Mouse (Mus musculus) A20 (cell line): ENCODE data around the gene Nucb1.
"Not testable (repeated sequence)": the region's sequence is repeated elsewhere in the genome, so short reads cannot be mapped to it uniquely, and the experiment has no call there.

ENCODE experiments used
- DNase-seq: peaks from one replicate; pipeline ENCODE4 v3.0.0-alpha.2; 2011; ENCODE audit warnings: low read depth, low spot score

Nucb1 gene

GRCm38 (mm10) chr7:45509912-45510787 lies at the start of gene Nucb1:
Gene Nucb1 (minus strand): TSS chr7:45510406.
- peak; percentile 92 for DNase-seq

- no peak for DNase-seq
These were observed 48.7 kb upstream of the Nucb1 start for GRCm38 (mm10) chr7:45558907-45559306.

GRCm38 (mm10) chr7:45555787-45556186 lies 45.6 kb upstream of the Nucb1 start:
- peak; percentile 84 for DNase-seq

- DNase-seq, result no peak
These were observed 44.5 kb upstream of the Nucb1 start, which contains the start of gene Hsd17b14 for GRCm38 (mm10) chr7:45554744-45555143. Gene Hsd17b14 (plus strand): TSS chr7:45554893.

- no peak for DNase-seq
These were observed 43.8 kb upstream of the Nucb1 start for GRCm38 (mm10) chr7:45553990-45554389.

GRCm38 (mm10) chr7:45553519-45553918 lies 43.3 kb upstream of the Nucb1 start:
- no peak for DNase-seq

- no peak for DNase-seq
These were observed 41.3 kb upstream of the Nucb1 start for GRCm38 (mm10) chr7:45551512-45551883.

- no peak for DNase-seq
These were observed 40.8 kb upstream of the Nucb1 start for GRCm38 (mm10) chr7:45550821-45551511.

GRCm38 (mm10) chr7:45549641-45550436 lies 39.6 kb upstream of the Nucb1 start:
- no peak for DNase-seq

GRCm38 (mm10) chr7:45544525-45544924 lies 34.3 kb upstream of the Nucb1 start:
- DNase-seq, result no peak

GRCm38 (mm10) chr7:45540213-45540612 lies 30.0 kb upstream of the Nucb1 start:
- DNase-seq, result no peak

GRCm38 (mm10) chr7:45539095-45539494 lies 28.9 kb upstream of the Nucb1 start:
- DNase-seq, result no peak

- no peak for DNase-seq
These were observed 28.2 kb upstream of the Nucb1 start for GRCm38 (mm10) chr7:45538163-45539041.

- no peak for DNase-seq
These were observed 27.4 kb upstream of the Nucb1 start for GRCm38 (mm10) chr7:45537602-45538001.

GRCm38 (mm10) chr7:45535676-45536075 lies 25.5 kb upstream of the Nucb1 start:
- no peak for DNase-seq

- no peak for DNase-seq
These were observed 20.4 kb upstream of the Nucb1 start for GRCm38 (mm10) chr7:45530643-45531042.

GRCm38 (mm10) chr7:45529461-45529860 lies 19.3 kb upstream of the Nucb1 start:
- DNase-seq, result no peak

- DNase-seq, result not testable (repeated sequence)
These were observed 17.0 kb upstream of the Nucb1 start for GRCm38 (mm10) chr7:45527169-45527568.

- DNase-seq, result peak; percentile 81
These were observed 16.4 kb upstream of the Nucb1 start for GRCm38 (mm10) chr7:45526474-45527120.

- DNase-seq, result peak; percentile 97
These were observed 15.7 kb upstream of the Nucb1 start, which contains the start of the genes Ppp1r15a and Plekha4 for GRCm38 (mm10) chr7:45525809-45526473. Gene Ppp1r15a (minus strand): TSS chr7:45526268. Gene Plekha4 (plus strand): TSS chr7:45526330.
